In the genomic region with DNA sequence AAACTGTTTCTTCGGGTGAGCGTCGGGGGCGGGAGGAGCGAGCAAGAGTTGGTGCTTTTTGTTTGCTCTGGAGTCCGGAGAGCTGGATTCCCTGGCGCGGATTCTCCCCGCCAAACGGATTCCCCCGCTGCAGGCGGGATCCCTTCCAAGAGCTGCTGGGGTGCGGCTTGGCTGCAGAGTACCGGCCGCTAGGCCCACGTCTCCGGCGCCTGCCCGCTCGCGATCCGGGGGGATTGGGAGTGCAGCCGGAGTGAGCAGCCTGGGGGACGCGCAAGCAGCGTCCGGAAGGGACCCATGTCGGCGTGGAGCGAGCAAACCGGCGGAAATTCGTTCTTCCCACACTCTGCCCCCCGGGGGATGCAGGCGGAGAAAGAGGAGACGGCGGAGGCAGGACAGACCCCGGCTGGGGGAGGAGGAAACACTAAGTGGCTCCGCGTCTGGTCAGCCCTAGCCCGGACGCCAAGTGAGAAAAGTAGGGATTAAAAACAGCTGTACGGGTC, we compare ENCODE assay signal across 8 mouse cellular contexts. TPM values are rescaled to one million over a fixed set of nuclear protein-coding genes. Genes with fewer than 3 reads are reported as not detected.
DNase-seq lines count a peak whose midpoint lies in the region; ATAC-seq and TF ChIP-seq lines count a peak whose summit lies in the region.

A gene (minus strand): TSS at position 345 of the 500 bp plus-strand sequence.

- peaks cover 41% of the 10 kb centered on the region for H3K27me3 ChIP-seq in lung, embryonic 14.5 days (ENCODE audit: insufficient read depth, low read length)

- intact Hi-C loops in heart, postnatal 36 days (cut with DNase I), result loop anchor here (5.0 kb wide), 1 partner anchor 42 kb away; no protein-coding TSS in a partner anchor

- peak; percentile 77 for DNase-seq in R1 (ENCODE audit: low read depth, low spot score)
- peak; percentile 29 for DNase-seq in cerebellum, adult 9-10 months
- peak in 1 of 2 experiments; percentile 60 for DNase-seq in frontal cortex, adult 2 months (ENCODE audit: extremely low spot score in 1 of 2, low spot score in 1 of 2)
- peak; percentile 81 to 90 for DNase-seq in heart, postnatal 36 days
- DNase-seq in layer of hippocampus, adult 8-10 months (ENCODE audit: low spot score in 2 of 2), result peak; percentile 55 to 58
- DNase-seq in lung, embryonic 14.5 days, result peak; percentile 90
- DNase-seq in right cerebral cortex, adult 18-20 months, result peak; percentile 52

- peak within 1 kb of the TSS; percentile 66 for H3K4me3 ChIP-seq in lung, embryonic 14.5 days (ENCODE audit: low read depth, low read length)

- TF ChIP-seq CTCF in lung, embryonic 14.5 days (IDR thresholded peaks at IDR 0.05; ENCODE audit: low read depth), result no peak; the same call in 1 of the 2 replicates

- ATAC-seq in lung, embryonic 14.5 days (ENCODE audit: insufficient read depth), result peak; percentile 83
- no peak for ATAC-seq in megakaryocyte-erythroid progenitor cell, adult 5-6 weeks (replicated peaks; ENCODE audit: low FRiP score, low TSS enrichment, poor library complexity, severe bottlenecking)

- peaks cover 9% of the 10 kb centered on the region; the same call in 1 of the 2 replicates for H3K4me1 ChIP-seq in lung, embryonic 14.5 days (ENCODE audit: insufficient read depth)

- H3K4me2 ChIP-seq in lung, embryonic 14.5 days, result peak within 1 kb of the TSS; percentile 79

- peak within 1 kb of the TSS; percentile 76 for H3K9ac ChIP-seq in lung, embryonic 14.5 days

- H3K36me3 ChIP-seq in lung, embryonic 14.5 days (ENCODE audit: insufficient read depth), result peaks cover 9% of the 10 kb centered on the region; the same call in 1 of the 2 replicates

- WGBS in lung, embryonic 14.5 days, result under 1% methylated on average over 43 of the region's 43 CpGs

- no peaks in the 10 kb centered on the region for H3K9me3 ChIP-seq in lung, embryonic 14.5 days (ENCODE audit: low read depth, low read length)

- H3K27ac ChIP-seq in lung, embryonic 14.5 days (ENCODE audit: low read depth), result peak within 1 kb of the TSS; percentile 98

RNA-seq across cellular contexts. Expression of the gene that starts here (rescaled TPM):
- polyA plus RNA-seq in frontal cortex, adult 2 months (2012; rRNA removed), result 26.9 and 30.9 TPM in 2 replicates
- total RNA-seq in heart, postnatal 36 days (2021), result 1 to 10 TPM; 4.6 to 5.4 TPM
- 10 to 100 TPM; 30.7 to 33.7 (median 32.3) TPM for total RNA-seq in layer of hippocampus, adult 8-10 months (2022)
- 59.3 and 66.6 TPM in 2 replicates for polyA plus RNA-seq in lung, embryonic 14.5 days (2014; fragmentation: Nextera tagmentation; extraction: Ambion mirVana)
- total RNA-seq in megakaryocyte-erythroid progenitor cell, adult 5-6 weeks (2014; fragmentation: Nextera tagmentation), result not detected in 2 replicates
- not detected in 2 replicates for total RNA-seq in megakaryocyte-erythroid progenitor cell, adult 5-6 weeks (2017)

Comparison
In these comparisons a context has a peak if more than half of its experiments do, and no peak if none do; other contexts are left out.
1. RNA of the gene that starts here (total RNA-seq): 30.7 to 33.7 TPM in layer of hippocampus, adult 8-10 months and 4.6 to 5.4 TPM in heart, postnatal 36 days; not detected in megakaryocyte-erythroid progenitor cell, adult 5-6 weeks; every median in the first group is over 4 times any median in the second.
2. RNA of the gene that starts here (total RNA-seq): 30.7 to 33.7 TPM in layer of hippocampus, adult 8-10 months; 4.6 to 5.4 TPM in heart, postnatal 36 days; every median in the first group is over 4 times any median in the second.